Mouse (Mus musculus): Measurements from ENCODE around the gene Phka2.

- TF ChIP-seq POLR2A (IDR thresholded peaks at IDR 0.05; ENCODE audit: extremely low read depth, insufficient read depth, low read length) (no peak), CTCF (IDR thresholded peaks at IDR 0.05; ENCODE audit: low read depth, low read length) (no peak)
Observed at GRCm38 (mm10) chrX:160510197-160510596, 8.2 kb downstream of the Phka2 start.
